Comparison of ENCODE assay signal across 10 mouse cellular contexts in genomic region chr17:23584786-23585185, GRCm38 (mm10). TPM values are rescaled to one million over a fixed set of nuclear protein-coding genes. Genes with fewer than 3 reads are reported as not detected.
DNase-seq lines count a peak whose midpoint lies in the region; ATAC-seq and TF ChIP-seq lines count a peak whose summit lies in the region.
"Had no signal": no experiment of that assay in that cellular context is flagged by ENCODE, and none has a peak within 500 bp of the region (broad histone marks: within the 10 kb centered on the region; RNA-seq: fewer than 3 reads in every experiment).

No protein-coding gene starts in this region.

- no peak for ATAC-seq in heart, embryonic 11.5 days (replicated peaks; ENCODE audit: insufficient number of reproducible peaks, low FRiP score, low TSS enrichment)
- peak; percentile 70 for ATAC-seq in Patski
- ATAC-seq in forebrain, postnatal 0 days, result no peak
- ATAC-seq in CD4-positive, CD25-positive, alpha-beta regulatory T cell, adult 4 months, result no peak

- peak overlapping the region; percentile 93 for H3K4me2 ChIP-seq in heart, embryonic 11.5 days
- H3K4me2 ChIP-seq in forebrain, postnatal 0 days (ENCODE audit: low read depth), result peak overlapping the region; percentile 89

- peaks cover 9% of the 10 kb centered on the region for H3K4me1 ChIP-seq in heart, embryonic 11.5 days (ENCODE audit: control insufficient read depth, insufficient read depth, low read length)
- H3K4me1 ChIP-seq in forebrain, postnatal 0 days (ENCODE audit: insufficient read depth), result peaks cover 15% of the 10 kb centered on the region
- peaks cover 32% of the 10 kb centered on the region for H3K4me1 ChIP-seq in midbrain, embryonic 10.5 days

- POLR2A ChIA-PET in Patski (lab: Charles Lee), result no interaction called here

- CTCF ChIA-PET in Patski (lab: Charles Lee), result interaction anchor here (1.1 to 1.2 kb wide), 2 partner anchors 13 to 26 kb away, joined by 3 read pairs; no protein-coding TSS in a partner anchor

- H3K27ac ChIP-seq in heart, embryonic 11.5 days (ENCODE audit: low read depth, low read length), result no peak overlapping the region
- H3K27ac ChIP-seq in forebrain, postnatal 0 days (ENCODE audit: low read depth, low read length), result no peak overlapping the region
- H3K27ac ChIP-seq in midbrain, embryonic 10.5 days (replicated peaks), result no peak overlapping the region

- no peak for TF ChIP-seq CTCF in Patski (IDR thresholded peaks at IDR 0.05)
- no peak for TF ChIP-seq CTCF in forebrain, postnatal 0 days (IDR thresholded peaks at IDR 0.05; ENCODE audit: low read depth)

- H3K36me3 ChIP-seq in heart, embryonic 11.5 days (ENCODE audit: control insufficient read depth, insufficient read depth, low read length), result peaks cover 11% of the 10 kb centered on the region
- H3K36me3 ChIP-seq in forebrain, postnatal 0 days (ENCODE audit: insufficient read depth), result peaks cover 16% of the 10 kb centered on the region
- H3K36me3 ChIP-seq in midbrain, embryonic 10.5 days, result peaks cover 44% of the 10 kb centered on the region

- no peak for DNase-seq in heart, postnatal 4 days
- DNase-seq in Patski (ENCODE audit: low read depth, low spot score), result no peak
- DNase-seq in forebrain, postnatal 0 days, result no peak
- no peak for DNase-seq in midbrain, embryonic 10.5 days (ENCODE audit: low spot score)
- DNase-seq in thymus, postnatal 10 days (ENCODE audit: low spot score in 2 of 2), result no peak
- DNase-seq in ovary, postnatal 36 days (ENCODE audit: low spot score), result no peak

- WGBS in heart, embryonic 11.5 days (ENCODE audit: insufficient replicate concordance), result 71% methylated on average over 8 of the region's 8 CpGs
- WGBS in forebrain, postnatal 0 days, result 85% methylated on average over 8 of the region's 8 CpGs
- 93% methylated on average over 8 of the region's 8 CpGs for WGBS in midbrain, embryonic 10.5 days

- no peaks in the 10 kb centered on the region for H3K9me3 ChIP-seq in heart, embryonic 11.5 days (replicated peaks; ENCODE audit: control insufficient read depth, low read length)
- H3K9me3 ChIP-seq in forebrain, postnatal 0 days (ENCODE audit: low read length), result no peaks in the 10 kb centered on the region
- H3K9me3 ChIP-seq in midbrain, embryonic 10.5 days (replicated peaks), result no peaks in the 10 kb centered on the region

- in situ Hi-C loops in Patski (cut with MboI; ENCODE audit: low pct_unique_long_range_greater_than_20kb), result no loop called here

- H3K27me3 ChIP-seq in heart, embryonic 11.5 days (ENCODE audit: control insufficient read depth, insufficient read depth, low read length), result no peaks in the 10 kb centered on the region
- H3K27me3 ChIP-seq in Patski, result no peaks in the 10 kb centered on the region
- no peaks in the 10 kb centered on the region for H3K27me3 ChIP-seq in forebrain, postnatal 0 days (ENCODE audit: insufficient read depth, low read length)
- no peaks in the 10 kb centered on the region for H3K27me3 ChIP-seq in midbrain, embryonic 10.5 days (ENCODE audit: low read depth, poor library complexity, severe bottlenecking)

- H3K9ac ChIP-seq in heart, embryonic 11.5 days (ENCODE audit: low read depth, low read length), result peak overlapping the region; percentile 72; the same call in 1 of the 2 replicates
- H3K9ac ChIP-seq in forebrain, postnatal 0 days, result 0 out of 2 replicates have a peak overlapping the region, but pooled peaks have one; percentile 89

- H3K4me3 ChIP-seq in heart, embryonic 11.5 days (ENCODE audit: low read depth, low read length), result peak overlapping the region; percentile 57; the same call in 1 of the 2 replicates
- H3K4me3 ChIP-seq in forebrain, postnatal 0 days (ENCODE audit: low read depth, low read length), result peak overlapping the region; percentile 77
- peak overlapping the region; percentile 83 for H3K4me3 ChIP-seq in midbrain, embryonic 10.5 days

RNA-seq across cellular contexts. Expression of gene Zfp13, which starts 14.5 kb away (rescaled TPM):
- 8.9 and 9.0 TPM in 2 replicates for polyA plus RNA-seq in heart, embryonic 11.5 days (2014; fragmentation: Nextera tagmentation; extraction: Ambion mirVana)
- 10 to 100 TPM in 1 of 2 experiments, 1 to 10 TPM in 1; 9.3 to 10.3 TPM for total RNA-seq in heart, postnatal 4 days (2021)
- 6.8 TPM for polyA plus RNA-seq in Patski (2021)
- total RNA-seq in forebrain, postnatal 0 days (2014; rRNA removed), result 43.0 and 47.0 TPM in 2 replicates
- 21.5 and 23.6 TPM in 2 replicates for polyA plus RNA-seq in forebrain, postnatal 0 days (2015; fragmentation: Nextera tagmentation; extraction: Ambion mirVana)
- 19.8 and 25.7 TPM in 2 replicates for polyA plus RNA-seq in midbrain, embryonic 10.5 days (2016; fragmentation: Nextera tagmentation; extraction: Ambion mirVana)
- polyA plus RNA-seq in CD4-positive, CD25-positive, alpha-beta regulatory T cell, adult 4 months (2017; shearing (Covaris generic)), result under 1 TPM in 1 of 2 experiments, not detected in 1; 0.38 TPM
- total RNA-seq: neutrophil, adult 5-6 weeks had no signal

RNA-seq across cellular contexts. Expression of gene Zscan10, which starts 15.9 kb away (rescaled TPM):
- polyA plus RNA-seq in heart, embryonic 11.5 days (2014; fragmentation: Nextera tagmentation; extraction: Ambion mirVana), result not detected in 2 replicates
- not detected for total RNA-seq in heart, postnatal 4 days (2021)
- not detected for polyA plus RNA-seq in Patski (2021)
- total RNA-seq in forebrain, postnatal 0 days (2014; rRNA removed), result not detected in 2 replicates
- polyA plus RNA-seq in forebrain, postnatal 0 days (2015; fragmentation: Nextera tagmentation; extraction: Ambion mirVana), result 0.18 and 0.21 TPM in 2 replicates
- polyA plus RNA-seq in midbrain, embryonic 10.5 days (2016; fragmentation: Nextera tagmentation; extraction: Ambion mirVana), result 0.12 and 0.19 TPM in 2 replicates
- polyA plus RNA-seq in CD4-positive, CD25-positive, alpha-beta regulatory T cell, adult 4 months (2017; shearing (Covaris generic)), result 1 to 10 TPM; 2.2 to 2.9 TPM
- total RNA-seq: layer of hippocampus, postnatal 25 days; neutrophil, adult 5-6 weeks had no signal

RNA-seq across cellular contexts. Expression of gene Zfp213, which starts 20.7 kb away (rescaled TPM):
- polyA plus RNA-seq in heart, embryonic 11.5 days (2014; fragmentation: Nextera tagmentation; extraction: Ambion mirVana), result 15.1 and 17.4 TPM in 2 replicates
- 1 to 10 TPM; 5.8 to 6.3 TPM for total RNA-seq in heart, postnatal 4 days (2021)
- polyA plus RNA-seq in Patski (2021), result 8.6 TPM
- 16.9 and 18.8 TPM in 2 replicates for total RNA-seq in forebrain, postnatal 0 days (2014; rRNA removed)
- 10.7 and 10.9 TPM in 2 replicates for polyA plus RNA-seq in forebrain, postnatal 0 days (2015; fragmentation: Nextera tagmentation; extraction: Ambion mirVana)
- polyA plus RNA-seq in midbrain, embryonic 10.5 days (2016; fragmentation: Nextera tagmentation; extraction: Ambion mirVana), result 27.5 and 28.7 TPM in 2 replicates
- polyA plus RNA-seq in CD4-positive, CD25-positive, alpha-beta regulatory T cell, adult 4 months (2017; shearing (Covaris generic)), result 1 to 10 TPM; 3.4 to 4.3 TPM
